Mouse (Mus musculus): ENCODE data around the gene Gna13. TPM values are rescaled to one million over a fixed set of nuclear protein-coding genes. Genes with fewer than 3 reads are reported as not detected.

Gene Gna13
- polyA plus RNA-seq, 1 experiment from 2014 or later = 49.5 TPM

DNA sequence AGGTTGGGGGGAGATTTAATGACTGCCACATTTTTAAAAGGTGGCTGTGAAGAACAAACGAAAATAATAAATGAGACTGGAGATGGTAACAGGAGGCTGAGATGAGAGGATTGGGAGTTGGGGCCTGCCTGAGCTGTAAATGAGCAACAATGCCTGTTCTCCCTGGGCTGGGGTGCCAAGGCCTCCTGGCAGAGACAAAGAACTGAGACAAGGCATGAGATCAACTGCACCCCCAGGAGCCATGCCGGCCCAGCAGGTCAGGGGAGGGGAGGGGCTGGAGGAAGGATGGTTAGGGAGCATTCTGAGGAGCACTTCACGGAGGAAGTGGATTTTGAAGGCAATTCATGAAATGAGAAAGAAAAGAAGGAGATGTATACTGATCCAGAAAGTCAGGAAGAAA is 35.2 kb upstream of the Gna13 start:
- WGBS = 46% methylated on average over 3 of the region's 3 CpGs
- TF ChIP-seq CTCF (IDR thresholded peaks at IDR 0.05; ENCODE audit: low read depth) (no peak), EP300 (optimal IDR thresholded peaks at IDR 0.05) (no peak)
- H3K27ac ChIP-seq (replicated peaks) = no peak overlapping the region
- no peaks in the 10 kb centered on the region for H3K9me3 ChIP-seq (ENCODE audit: control insufficient read depth, low read length)
- H3K4me1 ChIP-seq (replicated peaks; ENCODE audit: control insufficient read depth, insufficient read depth) = no peaks in the 10 kb centered on the region
- DNase-seq (ENCODE audit: low spot score) (no peak), ATAC-seq (ENCODE audit: low FRiP score, low TSS enrichment) (no peak)
- H3K27me3 ChIP-seq (ENCODE audit: control insufficient read depth, insufficient read depth, low read length) = no peaks in the 10 kb centered on the region
- H3K36me3 ChIP-seq (ENCODE audit: control insufficient read depth, insufficient read depth, low read length) = no peaks in the 10 kb centered on the region
- H3K9ac ChIP-seq (ENCODE audit: low read length) = no peak overlapping the region
- H3K4me2 ChIP-seq (replicated peaks; ENCODE audit: low read depth) = no peak overlapping the region
- H3K4me3 ChIP-seq (ENCODE audit: low read depth, low read length) = no peak overlapping the region

GRCm38 (mm10) chr11:109327952-109328351 is 34.7 kb upstream of the Gna13 start:
- no peak for TF ChIP-seq CTCF (IDR thresholded peaks at IDR 0.05; ENCODE audit: low read depth)
- TF ChIP-seq EP300 (optimal IDR thresholded peaks at IDR 0.05) = no peak
- Histone ChIP-seq H3K27me3 (ENCODE audit: control insufficient read depth, insufficient read depth, low read length) (no peaks in the 10 kb centered on the region), H3K4me1 (replicated peaks; ENCODE audit: control insufficient read depth, insufficient read depth) (no peaks in the 10 kb centered on the region), H3K4me3 (ENCODE audit: low read depth, low read length) (no peak overlapping the region), H3K9me3 (ENCODE audit: control insufficient read depth, low read length) (no peaks in the 10 kb centered on the region), H3K27ac (replicated peaks) (no peak overlapping the region), H3K36me3 (ENCODE audit: control insufficient read depth, insufficient read depth, low read length) (no peaks in the 10 kb centered on the region), H3K9ac (ENCODE audit: low read length) (no peak overlapping the region), H3K4me2 (replicated peaks; ENCODE audit: low read depth) (no peak overlapping the region)
- WGBS = 76% methylated on average over 10 of the region's 10 CpGs
- DNase-seq (ENCODE audit: low spot score) (no peak), ATAC-seq (ENCODE audit: low FRiP score, low TSS enrichment) (no peak)

DNA sequence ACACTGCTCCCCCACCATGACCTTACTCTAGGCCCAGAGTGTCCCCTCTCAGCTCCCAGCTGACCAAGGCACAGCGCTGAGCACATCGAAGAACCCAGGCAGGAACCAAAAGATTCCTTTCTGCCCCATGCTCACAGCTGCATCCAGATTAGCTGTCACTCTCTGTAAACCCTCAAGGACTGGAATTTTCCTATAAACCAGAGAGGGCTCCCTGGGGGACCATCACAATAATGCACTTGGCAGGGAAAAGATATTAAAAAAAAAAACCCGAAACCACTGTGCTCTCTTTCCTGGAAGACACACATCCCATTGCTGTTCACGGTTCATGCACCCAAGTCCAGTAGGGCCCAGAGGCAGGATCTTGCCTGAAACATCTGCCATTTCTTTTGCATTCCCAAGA is 33.3 kb upstream of the Gna13 start:
- TF ChIP-seq EP300 (optimal IDR thresholded peaks at IDR 0.05) (no peak), CTCF (IDR thresholded peaks at IDR 0.05; ENCODE audit: low read depth) (no peak)
- H3K27ac ChIP-seq (replicated peaks) = no peak overlapping the region
- no peak overlapping the region for H3K4me3 ChIP-seq (ENCODE audit: low read depth, low read length)
- H3K4me2 ChIP-seq (replicated peaks; ENCODE audit: low read depth) = no peak overlapping the region
- DNase-seq (ENCODE audit: low spot score) = no peak
- no peaks in the 10 kb centered on the region for H3K9me3 ChIP-seq (ENCODE audit: control insufficient read depth, low read length)
- no peak overlapping the region for H3K9ac ChIP-seq (ENCODE audit: low read length)
- H3K27me3 ChIP-seq (ENCODE audit: control insufficient read depth, insufficient read depth, low read length) = no peaks in the 10 kb centered on the region
- ATAC-seq (ENCODE audit: low FRiP score, low TSS enrichment) = no peak
- WGBS = 53% methylated on average over 4 of the region's 4 CpGs
- H3K4me1 ChIP-seq (replicated peaks; ENCODE audit: control insufficient read depth, insufficient read depth) = no peaks in the 10 kb centered on the region
- no peaks in the 10 kb centered on the region for H3K36me3 ChIP-seq (ENCODE audit: control insufficient read depth, insufficient read depth, low read length)

- 31% methylated on average over 17 of the region's 17 CpGs for WGBS
- no peaks in the 10 kb centered on the region for H3K4me1 ChIP-seq (replicated peaks; ENCODE audit: control insufficient read depth, insufficient read depth)
- no peak overlapping the region for H3K4me3 ChIP-seq (ENCODE audit: low read depth, low read length)
- DNase-seq (ENCODE audit: low spot score) = no peak
- ATAC-seq (ENCODE audit: low FRiP score, low TSS enrichment) = no peak; the same call in 1 of the 2 replicates
- H3K9ac ChIP-seq (ENCODE audit: low read length) = no peak overlapping the region
- no peaks in the 10 kb centered on the region for H3K36me3 ChIP-seq (ENCODE audit: control insufficient read depth, insufficient read depth, low read length)
- TF ChIP-seq EP300 (optimal IDR thresholded peaks at IDR 0.05) (no peak), CTCF (IDR thresholded peaks at IDR 0.05; ENCODE audit: low read depth) (no peak)
- peak overlapping the region; percentile 70 for H3K4me2 ChIP-seq (replicated peaks; ENCODE audit: low read depth)
- H3K27ac ChIP-seq (replicated peaks) = no peak overlapping the region
- no peaks in the 10 kb centered on the region for H3K9me3 ChIP-seq (ENCODE audit: control insufficient read depth, low read length)
- H3K27me3 ChIP-seq (ENCODE audit: control insufficient read depth, insufficient read depth, low read length) = no peaks in the 10 kb centered on the region
These were observed 31.8 kb upstream of the Gna13 start for GRCm38 (mm10) chr11:109330706-109331393.

DNA sequence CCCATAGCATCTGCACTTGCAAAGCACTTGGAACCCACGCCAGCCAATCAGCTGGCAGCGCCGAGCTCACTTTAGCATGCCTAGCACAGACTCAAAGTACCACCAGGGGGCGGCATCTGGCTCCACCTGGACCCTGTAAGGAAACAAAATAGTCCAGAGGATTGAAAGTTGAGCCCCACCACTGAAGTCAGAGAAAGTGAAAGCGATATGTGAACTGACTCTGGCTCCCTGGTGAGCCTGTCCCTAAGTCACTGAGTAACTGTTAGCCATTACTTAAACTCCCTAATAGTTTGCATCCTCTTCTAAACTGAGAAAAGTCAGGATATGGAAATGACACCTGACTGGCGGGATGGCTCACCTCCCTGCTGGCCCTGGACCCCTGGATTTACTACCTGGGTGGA is 31.2 kb upstream of the Gna13 start:
- H3K36me3 ChIP-seq (ENCODE audit: control insufficient read depth, insufficient read depth, low read length) = no peaks in the 10 kb centered on the region
- H3K9me3 ChIP-seq (ENCODE audit: control insufficient read depth, low read length) = no peaks in the 10 kb centered on the region
- peak; percentile 96 for TF ChIP-seq CTCF (IDR thresholded peaks at IDR 0.05; ENCODE audit: low read depth)
- no peak for TF ChIP-seq EP300 (optimal IDR thresholded peaks at IDR 0.05)
- H3K4me3 ChIP-seq (ENCODE audit: low read depth, low read length) = peak overlapping the region; percentile 47
- ATAC-seq (ENCODE audit: low FRiP score, low TSS enrichment) (peak; percentile 95), DNase-seq (ENCODE audit: low spot score) (peak; percentile 95)
- WGBS = 2% methylated on average over 6 of the region's 6 CpGs
- peak overlapping the region; percentile 58 for H3K9ac ChIP-seq (ENCODE audit: low read length)
- H3K27me3 ChIP-seq (ENCODE audit: control insufficient read depth, insufficient read depth, low read length) = no peaks in the 10 kb centered on the region
- H3K4me2 ChIP-seq (replicated peaks; ENCODE audit: low read depth) = peak overlapping the region; percentile 70
- no peaks in the 10 kb centered on the region for H3K4me1 ChIP-seq (replicated peaks; ENCODE audit: control insufficient read depth, insufficient read depth)
- H3K27ac ChIP-seq (replicated peaks) = no peak overlapping the region

DNA sequence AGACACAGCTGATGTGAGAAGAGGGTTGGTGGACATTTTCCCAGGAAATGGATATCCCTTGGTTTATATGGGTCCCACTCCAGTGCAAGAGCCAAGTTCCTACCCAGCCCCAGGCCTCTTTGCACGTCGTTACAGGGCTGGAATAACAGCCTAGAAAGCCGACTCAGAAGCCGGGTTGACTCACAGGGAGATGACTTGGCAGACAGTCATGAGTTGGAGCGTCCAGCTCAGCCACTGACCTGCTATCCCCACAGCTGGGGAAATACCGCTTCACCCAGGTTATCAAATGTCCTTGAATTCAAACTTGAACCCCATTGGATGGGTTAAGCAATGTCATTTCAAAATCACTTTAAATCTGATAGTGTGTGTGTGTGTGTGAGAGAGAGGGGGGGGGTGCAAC is 29.9 kb upstream of the Gna13 start:
- ATAC-seq (ENCODE audit: low FRiP score, low TSS enrichment) = no peak
- TF ChIP-seq EP300 (optimal IDR thresholded peaks at IDR 0.05) = no peak
- TF ChIP-seq CTCF (IDR thresholded peaks at IDR 0.05; ENCODE audit: low read depth) = no peak
- no peak overlapping the region for H3K4me3 ChIP-seq (ENCODE audit: low read depth, low read length)
- H3K4me1 ChIP-seq (replicated peaks; ENCODE audit: control insufficient read depth, insufficient read depth) = no peaks in the 10 kb centered on the region
- H3K9ac ChIP-seq (ENCODE audit: low read length) = no peak overlapping the region
- H3K4me2 ChIP-seq (replicated peaks; ENCODE audit: low read depth) = no peak overlapping the region
- DNase-seq (ENCODE audit: low spot score) = no peak
- no peak overlapping the region for H3K27ac ChIP-seq (replicated peaks)
- H3K27me3 ChIP-seq (ENCODE audit: control insufficient read depth, insufficient read depth, low read length) = no peaks in the 10 kb centered on the region
- 46% methylated on average over 6 of the region's 6 CpGs for WGBS
- no peaks in the 10 kb centered on the region for H3K36me3 ChIP-seq (ENCODE audit: control insufficient read depth, insufficient read depth, low read length)
- no peaks in the 10 kb centered on the region for H3K9me3 ChIP-seq (ENCODE audit: control insufficient read depth, low read length)
